Mouse (Mus musculus) liver, adult 2 months (tissue): ENCODE results near the gene Fam174a.

Experiments used
- CTCF ChIP-seq: fragments of 200-500 bp; IDR thresholded peaks from 2 replicates; pipeline ENCODE4 v1.5.1; 2011; ENCODE audit warnings: low read depth, low read length, control low read depth
- POLR2A ChIP-seq: fragments of 200-500 bp; IDR thresholded peaks from 2 replicates; pipeline ENCODE4 v1.6.1; 2011; ENCODE audit warnings: low read length, control low read depth; ENCODE audit not compliant: insufficient read depth; ENCODE audit errors: extremely low read depth

DNA sequence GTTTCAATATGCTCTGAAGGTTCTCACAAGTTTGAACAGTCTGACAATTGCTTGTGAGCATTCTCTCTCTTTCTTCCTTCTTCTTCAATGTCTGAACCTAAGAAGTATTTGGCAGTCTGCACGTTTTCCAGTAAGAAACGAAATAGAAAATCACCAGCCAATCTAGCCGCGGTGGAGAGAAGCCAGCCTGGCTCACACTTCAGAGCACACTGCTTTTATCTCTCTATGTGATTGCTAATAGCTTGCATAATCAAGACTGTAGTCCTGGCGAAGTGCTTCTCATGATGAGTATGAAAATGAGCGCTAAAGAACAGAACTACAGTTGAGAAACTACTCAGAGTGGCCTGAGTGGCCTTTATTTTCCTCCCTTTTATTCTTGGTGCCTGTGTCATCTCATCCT lies 62.0 kb downstream of the Fam174a start:
- no peak for TF ChIP-seq POLR2A
- TF ChIP-seq CTCF = no peak
